Mouse (Mus musculus) stomach, embryonic 14.5 days (tissue): ENCODE measurements at regions not wholly inside any gene's neighbourhood (a gene's known extent, or its start where the extent isn't known, plus 50 kb on each side); places are given as distances from the start of the nearest gene placed in this dataset.

Experiments used
- ATAC-seq: fragments of 200-750 bp; cut with Nextera tagmentation; 2 replicates; pipeline ENCODE4 v1.8.0; 2017; ENCODE audit warnings: low read depth, moderate TSS enrichment; ENCODE audit not compliant: insufficient number of reproducible peaks, insufficient read depth, low FRiP score
- H3K27ac ChIP-seq: fragments of 300-500 bp; sonication (generic); 2 replicates; pipeline ENCODE4 v1.5.1; 2014; ENCODE audit warnings: mild to moderate bottlenecking, low read length, moderate library complexity, mixed read lengths
- H3K27me3 ChIP-seq: fragments of 300-500 bp; sonication (generic); 2 replicates; pipeline ENCODE4 v1.6.1; 2014; ENCODE audit warnings: low read length, control low read depth, mixed read lengths; ENCODE audit not compliant: control insufficient read depth, insufficient read depth
- H3K36me3 ChIP-seq: fragments of 300-500 bp; sonication (generic); 2 replicates; pipeline ENCODE4 v1.6.1; 2014; ENCODE audit warnings: mild to moderate bottlenecking, control low read depth, low read length, moderate library complexity, mixed read lengths; ENCODE audit not compliant: control insufficient read depth, insufficient read depth
- H3K4me1 ChIP-seq: fragments of 300-500 bp; sonication (generic); 2 replicates; pipeline ENCODE4 v1.6.1; 2014; ENCODE audit warnings: low read length, control low read depth, mixed read lengths; ENCODE audit not compliant: control insufficient read depth, insufficient read depth
- H3K4me2 ChIP-seq: fragments of 300-500 bp; sonication (generic); replicated peaks from 2 replicates; pipeline ENCODE4 v1.6.1; 2014; ENCODE audit warnings: low read depth, low read length, control low read depth
- H3K4me3 ChIP-seq: fragments of 300-500 bp; sonication (generic); 2 replicates; pipeline ENCODE4 v1.5.1; 2014; ENCODE audit warnings: low read depth, low read length, control low read depth
- H3K9ac ChIP-seq: fragments of 300-500 bp; sonication (generic); replicated peaks from 2 replicates; pipeline ENCODE4 v1.6.1; 2014; ENCODE audit warnings: low read depth, mild to moderate bottlenecking, control low read depth, low read length, moderate library complexity, mixed read lengths
- H3K9me3 ChIP-seq: fragments of 300-500 bp; sonication (generic); 2 replicates; pipeline ENCODE4 v1.6.1; 2016; ENCODE audit warnings: low read depth, low read length, control low read depth; ENCODE audit not compliant: control insufficient read depth
- WGBS: fragments of 180-500 bp; shearing (Covaris S2); extraction: QIAGEN DNeasy Blood & Tissue Kit; methylation state at CpG from one replicate; pipeline ENCODE4 v1.1.7; 2014; 5-methylcytosine and 5-hydroxymethylcytosine counted together

DNA sequence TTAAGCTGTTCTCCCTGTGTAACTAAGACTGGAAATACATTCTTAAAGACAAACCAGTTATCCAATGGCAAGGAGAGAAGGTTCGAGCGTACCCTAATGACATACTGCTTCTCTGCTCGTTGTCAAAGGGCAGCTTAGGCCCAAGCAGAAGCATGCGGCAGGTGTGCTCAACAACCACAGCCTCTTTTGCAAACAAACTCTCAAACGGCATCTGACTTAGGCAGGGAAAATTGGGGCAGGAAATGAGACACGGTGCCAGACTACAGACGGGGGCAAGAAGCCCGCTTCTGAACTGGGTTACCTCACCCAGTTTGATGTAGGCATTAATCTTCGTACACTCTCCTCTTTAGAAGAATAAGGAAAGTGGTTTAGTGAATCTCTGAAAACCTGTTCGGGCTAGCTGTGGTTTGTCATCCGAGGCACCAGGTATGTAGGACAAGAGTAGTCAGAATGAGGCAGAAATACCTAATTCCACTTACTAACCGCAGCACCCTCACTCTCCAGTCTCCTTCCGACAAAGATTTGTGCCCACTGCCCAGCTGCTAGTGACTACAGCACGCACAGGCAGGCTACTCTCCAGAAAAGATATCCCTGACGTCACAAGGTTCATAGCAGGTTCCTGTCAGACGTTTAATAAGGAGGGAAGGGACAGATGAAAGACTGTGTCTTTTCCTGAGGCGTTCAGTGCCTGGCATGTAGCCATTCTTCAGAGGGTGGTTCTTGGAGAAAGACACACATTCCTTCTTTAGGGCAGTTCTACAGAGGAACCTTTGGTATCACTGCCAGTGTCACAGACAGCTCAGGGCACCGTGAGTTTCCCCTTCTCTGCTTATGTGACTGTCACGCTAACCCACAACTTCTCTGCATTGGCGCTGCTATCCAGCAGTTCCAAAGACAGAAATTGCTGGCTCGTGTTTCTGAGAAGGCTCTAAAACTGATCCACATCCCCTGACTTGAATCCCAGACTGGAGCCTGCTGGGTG is 175.8 kb downstream of the Tmx1 start:
- no peaks in the 10 kb centered on the region for H3K27me3 ChIP-seq
- no peaks in the 10 kb centered on the region for H3K36me3 ChIP-seq
- H3K4me1 ChIP-seq = peaks cover 9% of the 10 kb centered on the region
- H3K4me2 ChIP-seq = no peak overlapping the region
- H3K9me3 ChIP-seq = no peaks in the 10 kb centered on the region
- H3K27ac ChIP-seq = peak overlapping the region; percentile 44; the same call in 1 of the 2 replicates
- no peak overlapping the region for H3K4me3 ChIP-seq
- peak; percentile 42; the same call in 1 of the 2 replicates for ATAC-seq
- no peak overlapping the region for H3K9ac ChIP-seq
- 51% methylated on average over 21 of the region's 21 CpGs for WGBS

GRCm38 (mm10) chr12:70629371-70629770 is 176.5 kb downstream of the Tmx1 start:
- Histone ChIP-seq H3K27ac (no peak overlapping the region; the same call in 1 of the 2 replicates), H3K4me1 (peaks cover 11% of the 10 kb centered on the region), H3K9ac (no peak overlapping the region), H3K27me3 (no peaks in the 10 kb centered on the region), H3K4me3 (no peak overlapping the region), H3K4me2 (no peak overlapping the region), H3K9me3 (no peaks in the 10 kb centered on the region), H3K36me3 (no peaks in the 10 kb centered on the region)
- 83% methylated on average over 5 of the region's 5 CpGs for WGBS
- no peak for ATAC-seq

GRCm38 (mm10) chr12:70631281-70631680 is 178.4 kb downstream of the Tmx1 start:
- Histone ChIP-seq H3K27me3 (no peaks in the 10 kb centered on the region), H3K9ac (no peak overlapping the region), H3K27ac (no peak overlapping the region), H3K4me2 (no peak overlapping the region), H3K9me3 (no peaks in the 10 kb centered on the region), H3K4me3 (no peak overlapping the region), H3K36me3 (no peaks in the 10 kb centered on the region), H3K4me1 (peaks cover 9% of the 10 kb centered on the region)
- ATAC-seq = no peak
- 64% methylated on average over 6 of the region's 6 CpGs for WGBS

GRCm38 (mm10) chr12:70633194-70633593 is 180.3 kb downstream of the Tmx1 start:
- WGBS = 25% methylated on average over 4 of the region's 4 CpGs
- Histone ChIP-seq H3K4me3 (no peak overlapping the region), H3K9me3 (no peaks in the 10 kb centered on the region), H3K27ac (no peak overlapping the region), H3K36me3 (no peaks in the 10 kb centered on the region), H3K4me2 (no peak overlapping the region), H3K4me1 (peaks cover 9% of the 10 kb centered on the region), H3K9ac (no peak overlapping the region), H3K27me3 (no peaks in the 10 kb centered on the region)
- ATAC-seq = no peak

GRCm38 (mm10) chr12:70633622-70634365 is 180.9 kb downstream of the Tmx1 start:
- no peak for ATAC-seq
- Histone ChIP-seq H3K9me3 (no peaks in the 10 kb centered on the region), H3K9ac (no peak overlapping the region), H3K4me3 (no peak overlapping the region), H3K27me3 (no peaks in the 10 kb centered on the region), H3K4me1 (peaks cover 9% of the 10 kb centered on the region), H3K36me3 (no peaks in the 10 kb centered on the region), H3K27ac (no peak overlapping the region), H3K4me2 (no peak overlapping the region)
- 12% methylated on average over 13 of the region's 13 CpGs for WGBS

DNA sequence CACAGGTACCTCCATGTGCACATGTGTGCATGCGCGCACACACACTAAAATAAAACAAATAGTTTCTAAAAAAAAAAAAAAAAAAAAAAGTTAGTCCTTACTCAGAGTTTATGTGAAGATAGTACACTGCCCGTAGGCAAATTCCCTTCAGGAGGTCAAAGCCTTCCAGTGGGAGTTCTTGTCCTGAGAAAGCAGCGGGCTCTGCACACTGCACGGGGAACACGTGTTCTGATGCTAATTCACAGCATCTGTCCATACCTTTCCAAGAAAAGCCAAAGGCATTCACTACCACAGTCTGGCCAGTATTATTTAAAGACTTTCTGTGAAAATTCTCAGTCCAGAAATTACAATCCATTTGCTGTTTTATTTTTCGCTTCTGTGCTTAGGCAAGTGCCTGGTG is 183.1 kb downstream of the Tmx1 start:
- 91% methylated on average over 7 of the region's 7 CpGs for WGBS
- Histone ChIP-seq H3K27me3 (no peaks in the 10 kb centered on the region), H3K4me3 (no peak overlapping the region), H3K9ac (no peak overlapping the region), H3K4me2 (no peak overlapping the region), H3K27ac (no peak overlapping the region), H3K36me3 (no peaks in the 10 kb centered on the region), H3K9me3 (no peaks in the 10 kb centered on the region), H3K4me1 (peaks cover 9% of the 10 kb centered on the region)
- no peak for ATAC-seq

DNA sequence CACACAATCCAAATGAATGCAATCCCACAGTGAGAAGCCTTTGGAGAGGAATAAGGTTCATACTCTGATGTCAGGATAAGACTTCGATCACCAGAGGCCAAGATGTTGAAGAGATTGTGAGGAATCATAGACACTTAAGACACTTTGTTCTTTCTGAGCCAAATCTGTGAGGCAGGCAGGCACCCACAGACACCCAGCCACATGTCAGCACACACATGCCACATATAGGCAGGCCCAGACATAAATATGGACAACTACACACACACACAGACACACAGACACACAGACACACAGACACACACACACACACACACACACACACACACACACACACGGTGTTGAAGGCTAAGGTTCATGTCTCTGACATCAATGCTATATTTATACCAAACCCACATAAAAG is 185.1 kb upstream of the Frmd6 start:
- no peak for ATAC-seq
- Histone ChIP-seq H3K4me1 (no peaks in the 10 kb centered on the region), H3K27me3 (no peaks in the 10 kb centered on the region), H3K9me3 (no peaks in the 10 kb centered on the region), H3K36me3 (no peaks in the 10 kb centered on the region), H3K4me2 (no peak overlapping the region), H3K9ac (no peak overlapping the region), H3K4me3 (no peak overlapping the region), H3K27ac (no peak overlapping the region)
- 80% methylated on average over 2 of the region's 2 CpGs for WGBS

DNA sequence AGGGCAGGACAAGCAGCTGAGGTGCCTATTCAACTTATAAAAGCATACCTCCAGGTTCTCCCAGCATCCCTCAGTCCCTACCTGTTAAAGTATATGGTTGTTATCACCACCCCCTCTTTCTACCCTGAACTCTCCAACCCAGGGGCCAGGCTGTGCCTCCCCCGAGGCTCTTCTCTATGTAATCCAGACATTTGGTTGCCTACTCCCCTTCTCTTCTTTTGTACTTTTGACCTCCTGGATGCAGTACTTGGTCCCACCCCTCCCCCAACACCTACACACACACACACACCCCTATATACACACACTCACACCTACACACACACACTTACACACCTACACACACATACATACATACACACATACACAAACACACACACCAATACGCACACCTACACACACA is 180.4 kb upstream of the Frmd6 start:
- no peaks in the 10 kb centered on the region for H3K9me3 ChIP-seq
- H3K36me3 ChIP-seq = no peaks in the 10 kb centered on the region
- no peak overlapping the region for H3K27ac ChIP-seq
- no peak overlapping the region for H3K9ac ChIP-seq
- 80% methylated on average over 2 of the region's 2 CpGs for WGBS
- no peak overlapping the region for H3K4me2 ChIP-seq
- no peak for ATAC-seq
- no peaks in the 10 kb centered on the region for H3K27me3 ChIP-seq
- no peaks in the 10 kb centered on the region for H3K4me1 ChIP-seq
- no peak overlapping the region for H3K4me3 ChIP-seq
